Mouse (Mus musculus) MEL (cell line): ENCODE measurements around the gene Tgfbr3.

ENCODE experiments used
- CTCF ChIP-seq, 3 experiments: IDR thresholded peaks in 2 of 3; conservative IDR thresholded peaks in 1 of 3; 2 replicates each; pipeline ENCODE4 v1.5.1; 2011 to 2012; ENCODE audit warnings: low read length in 3 of 3, low read depth in 2 of 3, mild to moderate bottlenecking in 2 of 3, improper control_type of control experiment in 1 of 3, inconsistent platforms in 1 of 3, mixed read lengths in 1 of 3, moderate library complexity in 1 of 3; ENCODE audit not compliant: control insufficient read depth in 1 of 3, insufficient read depth in 1 of 3, poor library complexity in 1 of 3, severe bottlenecking in 1 of 3
- EP300 ChIP-seq, 2 experiments: IDR thresholded peaks; 2 replicates each; pipeline ENCODE4 v1.6.1; 2011; ENCODE audit warnings: improper control_type of control experiment in 2 of 2, low read length in 2 of 2, low read depth in 1 of 2, mild to moderate bottlenecking in 1 of 2
- MAFK ChIP-seq: IDR thresholded peaks from 2 replicates; pipeline ENCODE4 v1.6.1; 2011; ENCODE audit warnings: low read depth, mild to moderate bottlenecking, low read length, improper control_type of control experiment, borderline replicate concordance
- MYB ChIP-seq: IDR thresholded peaks from 2 replicates; pipeline ENCODE4 v1.6.1; 2011; ENCODE audit warnings: mild to moderate bottlenecking, low read depth, low read length, improper control_type of control experiment
- POLR2A ChIP-seq, 2 experiments: IDR thresholded peaks; 2 replicates each; pipeline ENCODE4 v1.6.1; 2011 to 2012; ENCODE audit warnings: low read length in 2 of 2, mild to moderate bottlenecking in 2 of 2, control low read depth in 1 of 2, improper control_type of control experiment in 1 of 2, low read depth in 1 of 2, moderate library complexity in 1 of 2; ENCODE audit not compliant: control insufficient read depth in 1 of 2, insufficient read depth in 1 of 2, poor library complexity in 1 of 2
- TCF12 ChIP-seq: IDR thresholded peaks from 2 replicates; pipeline ENCODE4 v1.6.1; 2014; ENCODE audit warnings: low read depth, mild to moderate bottlenecking, inconsistent platforms, low read length, improper control_type of control experiment, moderate library complexity
- USF1 ChIP-seq: IDR thresholded peaks from 2 replicates; pipeline ENCODE4 v1.6.1; 2014; ENCODE audit warnings: low read depth, mild to moderate bottlenecking, inconsistent platforms, low read length, improper control_type of control experiment, moderate library complexity
- ZC3H11A ChIP-seq: IDR thresholded peaks from 2 replicates; pipeline ENCODE4 v1.6.1; 2012; ENCODE audit warnings: low read depth, mild to moderate bottlenecking, inconsistent platforms, low read length, improper control_type of control experiment

- TF ChIP-seq USF1 (no peak), MYB (no peak), EP300 (IDR thresholded peaks at IDR 0.05; ENCODE audit: low read depth in 1 of 2, low read length in 2 of 2) (no peak), ZC3H11A (no peak), MAFK (no peak), CTCF (IDR thresholded peaks at IDR 0.05 in 2 of 3, conservative IDR thresholded peaks at IDR 0.05 in 1 of 3; ENCODE audit: control insufficient read depth in 1 of 3, insufficient read depth in 1 of 3, low read depth in 2 of 3, low read length in 3 of 3, poor library complexity in 1 of 3, severe bottlenecking in 1 of 3) (no peak), TCF12 (no peak), POLR2A (IDR thresholded peaks at IDR 0.05; ENCODE audit: control insufficient read depth in 1 of 2, insufficient read depth in 1 of 2, low read depth in 1 of 2, low read length in 2 of 2, poor library complexity in 1 of 2) (no peak)
Measured at GRCm38 (mm10) chr5:107158531-107159178, 130.8 kb downstream of the Tgfbr3 start.
